Mouse (Mus musculus): ENCODE results near the gene Rsad2.

- TF ChIP-seq CTCF (IDR thresholded peaks at IDR 0.05; ENCODE audit: borderline replicate concordance, insufficient read depth, low read depth, low read length): no peak
- TF ChIP-seq POLR2A (IDR thresholded peaks at IDR 0.05; ENCODE audit: borderline replicate concordance, insufficient read depth, low read length): no peak
Measured at GRCm38 (mm10) chr12:26473746-26474145, 17.5 kb upstream of the Rsad2 start.

Measured in cerebellum, adult 2 months (tissue).